In genomic region chr4:21952255-21952654, GRCm38 (mm10) we compare ENCODE assay signal across 26 mouse cellular contexts. TPM values are rescaled to one million over a fixed set of nuclear protein-coding genes. Genes with fewer than 3 reads are reported as not detected.
"Had no signal": no experiment of that assay in that cellular context is flagged by ENCODE, and none has a peak within 500 bp of the region (broad histone marks: within the 10 kb centered on the region; RNA-seq: fewer than 3 reads in every experiment).

No protein-coding gene starts in this region.

- DNase-seq: kidney, adult 11 months; kidney, adult 8-10 months; kidney, postnatal 10 days; kidney, postnatal 36 days; layer of hippocampus, adult 9-11 months; liver; lung, adult 18-20 months; lung, postnatal 10 days; lung, postnatal 36 days; midbrain, embryonic 14.5 days; right cerebral cortex, postnatal 14 days; spleen, adult 18-20 months; thymus, adult 18-20 months; thymus, postnatal 36 days had no signal

- H3K27ac ChIP-seq: intestine, embryonic 15.5 days; kidney, embryonic 15.5 days; limb, embryonic 10.5 days; limb, embryonic 13.5 days; liver, embryonic 12.5 days; liver, embryonic 15.5 days; lung, embryonic 15.5 days; midbrain, embryonic 10.5 days; neural tube, embryonic 13.5 days; stomach, embryonic 15.5 days had no signal

- H3K4me3 ChIP-seq: intestine, embryonic 15.5 days; kidney, embryonic 15.5 days; limb, embryonic 10.5 days; limb, embryonic 13.5 days; liver, embryonic 12.5 days; liver, embryonic 15.5 days; lung, embryonic 15.5 days; megakaryocyte, embryonic 14.5 days; midbrain, embryonic 10.5 days; neural tube, embryonic 13.5 days; stomach, embryonic 15.5 days had no signal

RNA-seq across cellular contexts. Expression of gene Faxc, which starts 21.1 kb away (rescaled TPM):
- total RNA-seq: neutrophil, adult 5-6 weeks had no signal
